Mouse (Mus musculus) gonadal fat pad, adult 2 months (tissue): ENCODE results near the gene 1810010H24Rik. TPM values are rescaled to one million over a fixed set of nuclear protein-coding genes. Genes with fewer than 3 reads are reported as not detected.
"Not testable (repeated sequence)": the region's sequence is repeated elsewhere in the genome, so short reads cannot be mapped to it uniquely, and the experiment has no call there.

Experiments
- DNase-seq: peaks from one replicate; pipeline ENCODE4 v3.0.0-alpha.2; 2012; ENCODE audit warnings: low read depth
- polyA plus RNA-seq: library from polyadenylated mRNA; depleted of rRNA; stranded (reverse); fragments of >200 nt; gene quantifications from 2 replicates; pipeline ENCODE4 v1.2.3, GENCODE M21; 2012; rRNA removed

Gene 1810010H24Rik
- polyA plus RNA-seq, 1 experiment: 4.5 TPM

DNA sequence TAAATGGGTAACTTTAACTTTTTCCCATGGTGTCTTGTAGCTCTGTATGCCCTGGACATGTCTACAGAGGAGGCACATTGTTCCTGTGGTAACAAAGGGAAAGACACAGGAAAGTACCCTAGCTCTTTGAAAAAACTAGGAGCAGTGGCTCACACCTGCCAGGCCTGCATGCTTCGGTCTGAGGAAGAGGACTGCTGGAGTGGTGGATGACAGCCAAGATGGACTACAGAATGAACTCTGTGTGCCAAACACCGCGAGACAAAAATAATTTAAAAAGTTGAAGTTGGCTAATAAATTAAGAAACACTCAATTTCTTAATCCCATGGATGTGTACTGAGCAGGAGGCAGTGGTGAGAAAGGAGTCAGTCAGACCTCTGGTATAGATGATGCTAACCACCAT lies 15.9 kb downstream of the 1810010H24Rik start:
- no peak for DNase-seq

DNA sequence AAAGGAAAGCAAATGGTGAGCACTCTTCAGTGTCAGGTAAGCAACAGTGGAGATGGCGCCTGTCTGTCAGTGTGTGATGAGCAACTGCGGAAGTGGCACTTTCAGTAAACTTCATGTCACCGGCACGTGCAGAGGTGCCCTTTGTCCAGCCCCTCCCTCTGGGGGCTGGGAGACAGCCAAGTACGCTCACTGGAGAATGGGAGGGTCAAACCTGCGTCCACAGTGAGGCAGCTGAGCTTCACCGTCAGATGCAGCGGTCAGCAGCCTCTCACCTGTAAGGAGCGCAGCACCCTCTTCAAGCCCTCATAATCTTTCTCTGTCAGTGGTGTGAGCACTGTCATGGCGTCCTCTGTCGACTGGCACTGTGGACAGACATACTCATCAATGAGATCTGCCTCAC lies 17.9 kb downstream of the 1810010H24Rik start:
- no peak for DNase-seq

- DNase-seq: no peak
Measured at GRCm38 (mm10) chr11:107044321-107044720, 18.8 kb downstream of the 1810010H24Rik start.

- no peak for DNase-seq
Measured at GRCm38 (mm10) chr11:107045546-107045945, 20.1 kb downstream of the 1810010H24Rik start.

- DNase-seq: no peak
Measured at GRCm38 (mm10) chr11:107046766-107047620, 21.5 kb downstream of the 1810010H24Rik start.

DNA sequence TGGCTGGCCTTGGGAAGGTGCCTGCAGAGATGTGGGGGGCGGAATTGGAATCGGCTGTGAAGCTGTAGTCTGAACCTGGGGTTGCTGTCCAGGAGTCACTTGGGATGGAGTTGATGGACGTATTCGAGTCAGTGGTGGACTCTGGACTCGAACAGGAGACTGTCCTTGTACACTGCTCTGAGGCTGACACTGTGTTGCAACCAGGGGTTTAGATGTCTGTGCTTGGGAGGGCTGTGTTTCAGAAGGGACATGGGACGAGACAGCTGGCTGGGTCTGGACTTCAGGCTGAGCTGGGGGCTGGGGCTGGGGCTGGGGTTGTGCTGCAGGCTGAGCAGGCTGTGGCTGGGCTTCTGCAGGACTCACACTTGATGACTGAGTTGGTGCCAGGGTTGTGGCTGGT lies 29.4 kb downstream of the 1810010H24Rik start:
- DNase-seq: no peak

DNA sequence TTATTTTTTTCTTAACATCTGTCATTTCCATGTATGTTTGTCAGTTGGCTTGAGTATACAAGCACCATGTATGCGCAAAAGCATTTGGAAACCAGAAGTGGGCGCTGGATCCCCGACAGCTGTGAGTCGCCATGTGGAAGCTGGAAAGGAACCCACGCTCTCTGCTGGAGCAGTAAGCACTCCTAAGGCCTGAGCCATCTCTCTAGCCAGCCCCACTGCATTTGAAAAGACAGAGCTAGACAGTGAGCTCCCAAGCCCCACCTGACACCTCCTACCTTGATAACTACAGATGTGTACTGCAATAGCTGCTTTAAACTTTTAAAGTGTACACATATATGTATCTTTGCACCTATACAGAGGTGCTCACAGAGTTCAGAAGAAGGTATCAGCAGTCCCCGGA lies 31.9 kb downstream of the 1810010H24Rik start:
- no peak for DNase-seq

- DNase-seq: not testable (repeated sequence)
Measured at GRCm38 (mm10) chr11:107059634-107060033, 34.2 kb downstream of the 1810010H24Rik start.

DNA sequence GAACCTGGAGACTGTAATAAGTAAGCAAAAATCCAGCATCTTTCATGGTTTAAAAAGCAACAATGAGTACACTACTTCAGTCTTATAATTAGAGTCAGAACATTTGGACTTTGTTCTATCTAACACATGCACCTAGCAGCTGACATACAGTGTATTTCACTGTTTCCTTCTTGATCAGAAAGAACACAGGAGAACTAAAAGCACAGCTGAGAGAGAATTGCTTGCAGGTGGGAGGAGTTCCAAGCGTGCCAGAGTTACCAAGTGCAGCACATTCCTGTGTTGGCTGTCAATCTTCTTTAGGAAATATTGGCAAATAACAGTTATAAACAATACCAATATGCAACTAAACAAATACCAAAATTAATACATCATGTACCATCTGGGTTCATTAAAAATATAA lies 35.5 kb downstream of the 1810010H24Rik start:
- no peak for DNase-seq

DNA sequence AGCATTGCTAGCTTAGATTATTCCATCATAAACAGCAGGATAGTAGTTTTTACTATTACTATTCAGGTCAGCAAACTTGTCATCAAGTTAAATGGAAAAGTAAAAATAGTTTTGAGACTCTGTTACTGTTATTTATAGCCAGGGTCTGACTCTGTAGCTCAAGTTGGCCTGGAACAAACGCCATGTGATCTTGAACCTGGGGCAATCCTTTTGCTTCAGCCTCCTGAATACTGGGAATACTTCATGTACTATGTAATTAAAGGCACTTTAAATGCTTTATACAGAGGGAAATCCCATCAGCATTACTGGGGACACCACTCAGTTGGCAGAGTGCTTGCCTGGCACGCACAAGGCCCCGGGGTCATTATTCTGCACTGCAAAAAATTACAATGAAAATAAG lies 37.6 kb downstream of the 1810010H24Rik start:
- no peak for DNase-seq

- no peak for DNase-seq
Measured at GRCm38 (mm10) chr11:107064590-107064989, 39.1 kb downstream of the 1810010H24Rik start.

GRCm38 (mm10) chr11:107065216-107065785 lies 39.8 kb downstream of the 1810010H24Rik start:
- DNase-seq: no peak

Other genes starting within 250 kb of the 1810010H24Rik start
- 4.4 and 5.1 TPM in 2 replicates for gene Polg2, start 246.1 kb upstream of the 1810010H24Rik start, polyA plus RNA-seq
- gene Ddx5, start 236.5 kb upstream of the 1810010H24Rik start, polyA plus RNA-seq: 362 and 416 TPM in 2 replicates
- gene Cep95, start 236.4 kb upstream of the 1810010H24Rik start, polyA plus RNA-seq: 4.3 and 4.5 TPM in 2 replicates
- 10.0 and 14.1 TPM in 2 replicates for gene Smurf2, start 105.0 kb upstream of the 1810010H24Rik start, polyA plus RNA-seq
- 12.9 and 16.0 TPM in 2 replicates for gene Kpna2, start 26.1 kb upstream of the 1810010H24Rik start, polyA plus RNA-seq
- 16.7 and 22.4 TPM in 2 replicates for gene Bptf, start 106.4 kb downstream of the 1810010H24Rik start, polyA plus RNA-seq
- gene Nol11, start 163.7 kb downstream of the 1810010H24Rik start, polyA plus RNA-seq: 7.6 and 8.5 TPM in 2 replicates